Mouse (Mus musculus) kidney, adult 2 months (tissue): ENCODE results near the gene Svep1.

Experiments used
- CTCF ChIP-seq: fragments of 200-500 bp; conservative IDR thresholded peaks from 2 replicates; pipeline ENCODE4 v1.5.1; 2011; ENCODE audit warnings: low read depth, mild to moderate bottlenecking, control low read depth, low read length, moderate library complexity, mixed read lengths; ENCODE audit not compliant: insufficient read depth, insufficient read length
- POLR2A ChIP-seq: fragments of 200-500 bp; IDR thresholded peaks from one replicate; pipeline ENCODE4 v1.6.1; 2011; ENCODE audit warnings: low read depth, low read length, control low read depth

DNA sequence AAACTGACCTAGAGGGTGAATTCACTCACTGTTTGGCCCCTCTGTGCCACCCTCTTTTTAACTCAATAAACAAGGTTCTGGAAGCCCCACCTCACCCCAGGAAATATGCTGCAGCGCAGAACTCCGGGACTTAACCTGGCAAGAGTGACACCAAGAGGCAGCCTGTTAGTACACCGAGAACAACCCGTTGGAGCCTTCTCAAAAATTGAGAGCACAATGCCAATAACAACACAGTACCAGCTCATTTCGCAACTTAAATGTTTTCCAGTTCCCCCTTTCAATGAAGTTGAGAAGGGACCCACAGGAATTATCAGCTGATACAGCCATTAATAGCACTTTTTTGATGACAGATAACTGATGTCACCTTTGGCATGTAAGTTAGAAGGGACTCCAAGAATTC, 38.3 kb downstream of the Svep1 start:
- TF ChIP-seq CTCF = no peak
- no peak for TF ChIP-seq POLR2A
